Mouse (Mus musculus) adrenal gland, postnatal 10 days (tissue): ENCODE results near the gene Csrnp1. TPM values are rescaled to one million over a fixed set of nuclear protein-coding genes. Genes with fewer than 3 reads are reported as not detected.
"Not testable (repeated sequence)": the region's sequence is repeated elsewhere in the genome, so short reads cannot be mapped to it uniquely, and the experiment has no call there.

Experiments
- DNase-seq: peaks from one replicate; pipeline ENCODE4 v3.0.0; 2021; ENCODE audit warnings: mixed read lengths
- long read RNA-seq, 2 experiments: library from polyadenylated mRNA; stranded (forward); transcript quantifications; one replicate each; pipeline ENCODE4 v2.0.0; 2021
- total RNA-seq, 2 experiments: library from RNA; stranded (reverse); gene quantifications; 2 replicates each; pipeline ENCODE4 v1.2.3; 2021

The Csrnp1 gene
- total RNA-seq, result 10 to 100 TPM; 11.9 to 24.0 TPM
- long read RNA-seq, experiment 1, partial matches to known transcripts, result 7 of 14 reads
- long read RNA-seq, experiment 1, other reads (novel, unspliced or antisense), result 7 of 14 reads
- long read RNA-seq, experiment 2, result 0 reads

DNA sequence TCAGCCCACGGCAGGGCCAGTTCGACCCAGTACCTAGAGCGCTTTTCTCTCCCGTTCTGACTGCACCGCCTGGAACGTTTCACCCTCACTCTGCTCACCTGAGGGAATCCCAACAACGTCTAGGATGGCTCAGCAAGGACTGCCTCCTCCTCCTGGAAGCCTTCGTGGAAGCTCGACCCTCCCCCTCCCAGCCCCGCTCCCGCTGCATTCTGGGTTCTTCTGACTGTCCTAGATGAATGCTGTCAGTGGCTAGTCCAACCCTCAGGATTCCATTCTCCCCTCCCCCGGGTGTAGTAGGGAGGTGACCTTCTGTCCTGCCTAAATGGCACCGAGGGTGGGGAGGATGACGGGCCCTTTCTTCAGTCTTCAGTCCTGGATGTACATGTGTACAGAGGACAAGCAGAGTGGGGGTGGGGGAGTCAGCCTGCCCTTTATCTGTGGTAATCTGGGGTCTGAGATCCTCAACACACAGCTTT, at the start of gene Csrnp1:
Gene Csrnp1 (minus strand): TSS at position 123 of the 476 bp plus-strand sequence.
- peak; percentile 54 for DNase-seq

DNA sequence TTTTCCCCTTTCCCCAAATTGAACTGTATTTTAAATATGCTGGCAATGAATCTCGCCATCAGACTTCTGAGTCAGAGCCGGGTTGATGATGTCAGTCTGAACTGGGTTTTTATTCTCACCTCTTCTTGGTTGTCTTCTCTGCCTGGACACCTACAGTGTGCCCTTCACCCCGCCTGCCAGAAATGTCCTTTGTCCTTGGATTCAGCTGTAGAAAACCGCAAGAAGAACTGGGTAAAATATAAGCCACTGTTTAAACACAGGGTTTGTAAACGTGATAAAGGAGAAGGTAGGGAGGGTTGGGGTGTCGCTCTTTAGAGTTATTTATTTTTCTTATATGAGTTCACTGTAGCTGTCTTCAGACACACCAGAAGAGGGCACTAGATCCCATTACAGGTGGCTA, 48.3 kb upstream of the Csrnp1 start:
- no peak for DNase-seq

DNA sequence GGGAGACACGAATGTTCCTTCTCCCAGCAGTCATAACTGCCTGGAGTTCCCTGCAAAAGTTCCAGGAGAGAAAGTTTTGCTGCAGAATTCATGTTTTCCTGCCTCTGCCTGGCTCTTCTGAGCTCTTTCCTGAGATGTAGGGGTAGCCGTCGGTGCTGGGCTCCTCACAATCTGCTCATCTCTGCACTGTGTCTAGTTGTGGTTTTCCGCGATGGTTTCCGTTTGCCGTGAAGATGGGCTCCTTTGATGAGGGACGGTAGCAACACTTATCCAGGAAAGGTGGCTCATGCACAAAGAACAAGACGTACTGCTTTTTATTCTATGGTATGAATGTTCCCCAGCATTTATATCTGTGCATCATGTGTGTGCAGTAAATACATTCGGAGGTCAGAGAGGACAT, 46.0 kb upstream of the Csrnp1 start:
- DNase-seq, result no peak

DNA sequence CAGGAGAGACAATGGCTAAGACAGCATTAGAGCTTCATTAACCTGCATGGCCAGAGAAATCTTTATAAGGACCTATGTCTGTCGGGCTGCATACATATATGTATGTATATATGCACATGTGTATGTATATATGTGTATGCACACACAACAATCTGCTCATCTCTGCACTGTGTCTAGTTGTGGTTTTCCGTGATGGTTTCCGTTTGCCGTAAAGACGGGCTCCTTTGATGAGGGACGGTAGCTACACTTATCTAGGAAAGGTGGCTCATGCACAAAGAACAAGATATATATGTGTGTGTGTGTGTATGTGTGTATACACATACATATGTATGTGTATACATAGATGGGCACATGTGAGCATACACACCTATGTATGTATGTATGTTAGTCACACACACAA, 45.4 kb upstream of the Csrnp1 start:
- DNase-seq, result no peak

DNA sequence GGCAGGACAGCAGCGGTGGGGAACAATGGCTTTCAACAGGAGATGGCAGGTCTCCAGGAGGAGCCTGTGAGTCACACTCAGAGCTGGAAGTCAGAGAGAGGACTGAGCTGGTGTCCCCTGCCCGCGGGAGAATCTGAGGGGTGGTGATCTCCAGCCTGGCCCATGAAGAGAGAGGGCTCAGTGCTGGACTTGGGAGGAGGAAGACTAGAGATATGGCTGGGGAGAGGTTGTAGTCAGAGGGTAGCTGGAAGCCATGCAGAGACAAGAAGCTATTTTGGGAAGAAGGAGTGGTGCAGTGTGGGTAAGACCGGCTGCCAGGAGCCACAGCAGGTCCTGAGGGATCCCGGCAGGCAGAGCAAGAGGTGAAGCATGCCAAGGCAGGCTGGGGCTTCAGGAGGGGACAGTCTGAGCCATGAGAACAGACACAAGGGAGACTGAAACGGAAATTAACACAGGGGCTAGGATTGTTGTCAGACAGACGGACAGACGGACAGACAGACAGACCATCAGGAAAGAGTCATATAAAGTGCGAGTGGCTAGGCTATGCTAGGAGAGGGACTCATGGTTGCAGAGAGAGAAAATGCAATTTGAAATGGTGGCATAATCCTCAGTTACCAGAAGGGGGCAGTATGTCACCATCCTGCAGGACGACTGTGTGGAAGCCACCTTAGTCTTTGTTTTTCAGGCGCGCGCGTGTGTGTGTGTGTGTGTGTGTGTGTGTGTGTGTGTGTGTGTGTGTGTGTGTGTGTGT, 43.1 kb upstream of the Csrnp1 start:
- peak; percentile 78 for DNase-seq

DNA sequence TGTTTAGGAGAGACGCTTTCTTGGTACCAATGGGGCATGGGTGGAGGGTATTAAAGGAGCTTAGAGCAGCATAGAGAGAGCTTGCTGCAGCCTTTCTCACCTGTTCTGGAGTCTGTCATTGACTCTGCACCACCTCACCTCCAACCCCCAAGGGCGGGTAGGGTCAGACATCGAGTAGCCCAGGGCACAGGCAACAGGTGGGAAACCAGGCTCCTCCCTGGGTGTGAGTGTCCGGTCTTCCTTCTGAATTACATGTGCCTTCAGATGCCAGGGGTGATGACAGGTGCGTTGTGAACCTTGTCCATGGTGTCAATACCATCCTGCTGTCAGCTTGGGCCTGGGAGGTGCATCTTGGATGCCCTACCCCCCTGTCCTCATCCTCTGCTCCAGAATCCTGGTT, 40.2 kb upstream of the Csrnp1 start:
- no peak for DNase-seq

DNA sequence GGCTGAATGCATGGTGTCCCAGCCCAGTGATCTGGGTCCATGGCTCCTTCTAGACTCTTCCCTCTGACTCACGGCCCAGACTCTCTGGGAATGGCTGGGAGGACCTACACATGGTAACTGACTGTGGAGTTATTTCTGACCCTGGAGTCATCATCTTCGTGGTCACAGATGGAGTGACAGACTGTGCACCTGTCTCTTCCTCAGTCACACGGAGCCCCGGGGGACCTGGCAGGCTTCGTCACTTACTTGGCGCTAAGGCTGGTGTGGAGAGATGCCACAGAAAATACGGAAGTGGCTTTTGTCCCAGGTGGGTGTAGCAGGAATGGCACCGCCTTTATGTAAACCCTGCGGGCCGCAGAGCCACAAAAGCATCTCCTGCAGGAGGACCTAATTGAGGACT, 39.7 kb upstream of the Csrnp1 start:
- no peak for DNase-seq

DNA sequence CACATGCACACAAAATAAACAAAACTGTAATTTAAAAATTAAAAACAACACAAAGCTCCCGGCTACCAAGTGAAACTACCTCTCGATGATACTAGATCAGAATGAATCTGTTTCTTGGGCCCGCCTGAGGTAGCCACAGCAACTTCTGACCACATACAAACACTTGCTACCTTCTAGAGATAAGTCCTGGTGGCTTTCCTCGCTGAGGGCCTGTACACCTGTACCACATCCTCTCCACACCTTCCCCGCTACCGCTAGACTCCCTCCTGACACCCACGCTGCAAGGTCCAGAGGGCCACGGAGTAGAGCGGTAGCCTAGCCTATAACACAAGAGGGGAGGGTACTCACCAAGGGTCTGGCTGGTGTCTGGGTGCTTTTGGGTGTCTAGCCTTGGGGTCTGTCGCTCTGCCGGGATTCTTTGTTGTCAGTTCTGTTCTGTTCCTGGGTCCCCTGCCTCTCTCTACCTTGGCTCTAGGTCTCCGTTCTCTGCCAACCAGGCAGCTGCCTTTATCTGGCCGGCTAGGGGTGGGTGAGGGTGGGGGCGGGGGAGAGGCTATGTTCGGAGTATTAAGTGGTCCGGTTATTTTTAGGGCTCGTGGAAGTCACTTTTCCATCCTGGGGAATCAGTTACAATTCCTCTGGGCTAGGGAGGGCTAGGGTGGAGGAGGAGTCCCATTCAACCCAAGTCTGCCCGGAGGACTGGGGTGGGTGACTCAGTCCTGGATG, 38.8 kb upstream of the Csrnp1 start, which contains the start of gene Xirp1:
Gene Xirp1 (minus strand): TSS at position 513 of the 726 bp plus-strand sequence.
- no peak for DNase-seq

DNA sequence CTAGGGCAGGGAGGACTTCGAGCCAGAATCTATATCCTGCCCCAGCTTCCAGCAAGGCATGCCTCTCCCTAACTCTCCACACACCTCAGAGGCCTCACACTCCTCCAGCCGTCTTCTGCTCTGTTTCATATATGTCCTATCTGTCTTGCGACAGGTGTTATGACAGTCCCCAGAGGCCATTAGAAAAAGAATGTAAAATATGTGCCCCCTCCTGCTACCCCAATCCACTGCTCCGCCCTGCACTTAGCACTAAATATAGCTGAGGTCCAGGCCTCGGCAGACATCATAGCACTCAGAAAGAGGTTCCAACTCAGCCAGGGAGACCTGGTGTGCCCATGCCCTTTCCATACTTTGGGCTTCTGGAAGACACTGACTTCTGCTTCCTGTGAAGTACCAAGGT, 36.7 kb upstream of the Csrnp1 start:
- no peak for DNase-seq

DNA sequence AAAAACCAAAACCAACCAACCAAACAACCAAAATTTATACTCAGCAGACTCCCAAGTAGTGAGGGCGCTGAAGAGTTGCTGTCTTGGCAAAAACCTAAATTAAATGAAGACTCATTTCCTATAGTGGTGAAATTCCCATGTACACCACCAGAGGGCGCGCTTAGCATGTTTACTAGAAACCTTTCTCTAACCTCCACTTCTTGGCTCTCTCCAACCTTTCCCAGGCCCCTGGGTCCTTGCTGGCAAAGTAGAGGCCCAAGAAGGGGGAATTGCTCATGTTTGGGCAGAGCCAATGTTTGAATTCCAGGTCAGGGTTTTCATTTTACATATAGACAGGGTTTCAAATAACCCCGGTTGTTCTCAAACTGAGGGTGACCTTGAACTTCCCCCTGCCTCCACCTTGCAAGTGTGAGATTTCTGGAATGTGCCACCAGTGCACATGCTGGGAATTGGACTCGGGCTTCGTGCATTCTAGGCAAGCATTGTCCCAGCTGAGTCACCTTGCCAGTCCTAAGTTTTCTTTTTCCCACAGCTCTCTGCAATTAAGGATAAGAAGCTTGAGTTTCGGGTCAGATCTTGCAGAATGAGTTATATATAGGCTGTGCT, 35.9 kb upstream of the Csrnp1 start:
- DNase-seq, result peak; percentile 87

DNA sequence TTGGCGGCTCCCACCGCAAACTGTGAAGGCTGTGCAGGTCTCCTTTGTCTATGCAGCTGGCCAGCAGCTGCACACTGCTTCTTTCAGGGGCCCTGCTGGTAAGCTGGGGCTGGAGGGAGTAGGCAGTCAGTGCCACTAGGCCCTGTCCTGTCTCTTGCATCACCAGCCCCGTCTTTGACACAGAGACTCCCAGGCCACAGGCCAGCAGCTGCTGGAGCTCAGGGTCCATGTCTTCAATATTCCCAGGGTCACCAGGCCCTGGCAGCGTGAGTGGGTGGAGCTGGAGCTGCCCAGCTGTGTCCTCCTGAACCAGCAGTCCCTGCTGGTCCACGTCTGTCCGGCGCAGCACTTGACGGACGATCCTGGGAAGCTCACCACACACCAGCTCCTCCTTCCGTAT, 32.5 kb upstream of the Csrnp1 start:
- DNase-seq, result peak; percentile 57

DNA sequence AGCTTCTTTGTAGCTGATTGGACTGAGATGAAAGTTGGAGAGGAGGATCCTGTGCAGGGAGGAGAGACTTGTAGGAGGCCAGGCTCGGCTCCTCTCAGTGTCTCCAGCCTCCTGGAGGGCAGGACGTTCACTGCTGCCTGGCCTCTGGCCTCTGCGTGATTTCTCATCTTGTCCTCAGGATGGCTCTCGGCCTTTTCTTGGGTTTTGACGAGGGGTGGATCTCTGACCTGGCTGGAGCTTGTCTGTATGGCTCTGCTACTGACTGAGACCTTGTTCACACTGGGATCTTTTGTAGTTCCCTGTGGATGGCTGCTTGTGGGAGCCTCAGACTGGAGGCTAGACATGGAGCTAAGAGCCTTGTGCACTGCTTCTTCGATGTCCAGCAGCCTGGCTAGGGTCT, 30.4 kb upstream of the Csrnp1 start:
- no peak for DNase-seq

DNA sequence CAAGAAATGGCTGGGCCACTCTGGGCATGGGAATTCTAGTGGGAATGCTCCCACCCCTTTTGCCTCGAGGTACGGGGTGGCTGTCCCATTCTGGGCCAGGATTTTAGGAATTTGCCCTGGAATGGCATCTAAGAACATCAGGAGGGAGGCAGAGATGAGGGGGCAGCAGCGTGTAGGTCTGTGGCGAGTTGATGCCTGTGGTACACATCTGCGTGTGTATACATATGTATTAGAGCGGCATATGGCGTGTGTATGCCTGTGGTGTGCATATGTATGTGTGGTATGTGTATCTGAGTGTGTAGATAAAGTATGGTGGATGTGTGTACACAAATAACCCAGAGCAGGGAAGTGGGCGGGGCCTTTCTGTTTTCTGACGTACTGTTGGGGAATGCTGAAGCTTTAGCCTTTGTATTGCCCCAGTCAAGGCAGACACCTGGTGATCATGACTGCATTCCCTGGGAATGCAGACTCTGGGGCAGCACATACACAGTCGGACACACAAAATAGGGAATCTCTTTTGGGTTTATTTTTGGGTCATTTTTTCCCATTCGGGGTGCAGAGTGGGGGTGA, 28.9 kb upstream of the Csrnp1 start:
- DNase-seq, result no peak

DNA sequence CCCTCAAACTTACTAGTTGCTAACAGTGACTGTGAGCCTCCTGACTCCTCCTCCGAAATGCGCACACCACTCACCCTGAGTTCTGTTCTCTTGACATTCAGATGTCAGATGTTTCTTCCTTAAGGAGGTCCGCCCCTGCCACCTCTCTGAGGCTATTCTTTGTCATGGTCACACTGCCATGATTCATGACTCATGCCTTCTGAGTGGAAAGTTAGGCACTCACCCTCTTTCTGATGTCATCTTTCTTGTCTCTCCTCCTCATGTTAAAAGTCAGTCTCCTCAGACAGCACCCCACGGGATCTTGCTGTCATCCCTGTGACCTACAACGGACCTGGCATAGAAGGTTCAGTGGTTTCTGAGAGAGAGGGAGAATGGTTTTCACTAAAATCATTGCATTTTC, 28.3 kb upstream of the Csrnp1 start:
- DNase-seq, result peak; percentile 49

DNA sequence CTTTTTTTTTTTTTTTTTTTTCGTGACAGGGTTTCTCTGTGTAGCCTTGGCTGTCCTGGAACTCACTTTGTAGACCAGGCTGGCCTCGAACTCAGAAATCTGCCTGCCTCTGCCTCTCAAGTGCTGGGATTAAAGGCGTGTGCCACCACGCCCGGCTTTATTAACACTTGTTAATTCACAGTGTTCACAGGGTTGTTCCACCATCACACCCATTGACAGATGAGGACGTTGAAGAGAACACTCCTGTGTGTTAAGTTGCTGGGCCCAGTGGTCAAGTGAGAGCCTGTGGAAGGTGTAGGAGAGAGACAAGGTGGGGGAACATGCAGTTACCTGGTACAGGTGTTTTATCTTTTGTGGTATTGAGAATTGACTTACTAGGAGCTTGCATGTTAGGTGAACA, 27.7 kb upstream of the Csrnp1 start:
- DNase-seq, result not testable (repeated sequence)

DNA sequence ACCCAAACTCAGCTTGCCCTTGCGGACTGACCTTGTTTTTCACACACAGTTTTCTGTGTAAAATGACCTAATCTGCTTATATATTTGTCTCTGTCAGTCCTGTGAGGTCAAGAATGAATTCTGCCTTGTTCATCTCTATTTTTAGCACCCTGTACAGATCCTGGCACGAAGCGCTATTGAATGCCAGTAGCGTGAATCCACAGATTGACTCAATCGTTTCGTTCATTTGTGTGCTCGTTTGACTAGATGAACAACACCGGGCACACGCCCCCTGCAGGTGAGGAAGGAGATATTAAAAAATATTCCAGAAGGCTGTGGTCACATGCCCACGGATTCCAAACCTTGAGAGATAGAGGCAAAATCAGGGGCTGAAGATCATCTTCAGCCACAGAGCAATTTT, 27.1 kb upstream of the Csrnp1 start:
- peak; percentile 81 for DNase-seq

DNA sequence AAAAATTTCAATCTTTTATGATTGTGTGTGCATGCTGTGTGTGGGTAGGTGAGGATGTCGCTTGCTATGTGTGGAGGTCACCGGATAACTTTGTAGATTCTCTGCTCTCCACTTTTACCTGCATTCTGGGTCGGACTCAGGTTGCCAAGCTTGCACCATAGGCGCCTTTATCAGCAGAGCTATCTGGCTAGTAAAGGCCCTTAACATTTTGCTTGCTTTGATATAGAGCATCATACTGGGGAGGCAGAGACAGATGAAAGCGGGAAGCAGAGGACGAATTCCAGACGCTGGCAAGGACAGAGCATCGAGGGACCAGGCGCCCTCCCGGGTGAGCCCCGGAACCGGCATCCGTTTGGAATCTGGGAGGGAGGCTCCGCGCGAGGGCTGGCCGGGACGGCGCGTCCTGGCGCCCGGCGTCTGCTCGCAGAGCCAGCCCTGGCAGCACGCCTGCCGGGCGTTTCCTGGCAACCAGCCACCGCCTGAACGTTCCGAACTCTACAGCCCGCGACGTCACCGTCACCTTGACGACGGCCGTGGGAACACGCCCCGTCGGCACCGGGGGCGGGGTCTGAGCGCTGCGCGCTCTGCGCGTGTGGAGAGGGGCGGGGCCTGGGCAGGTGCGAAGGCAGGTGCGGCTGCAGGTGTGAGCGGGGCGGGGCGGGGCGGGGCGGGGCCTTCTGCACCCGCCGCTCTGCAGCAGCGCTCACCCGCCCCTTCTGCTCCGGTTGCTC, 26.5 kb upstream of the Csrnp1 start:
- peak; percentile 100 for DNase-seq

DNA sequence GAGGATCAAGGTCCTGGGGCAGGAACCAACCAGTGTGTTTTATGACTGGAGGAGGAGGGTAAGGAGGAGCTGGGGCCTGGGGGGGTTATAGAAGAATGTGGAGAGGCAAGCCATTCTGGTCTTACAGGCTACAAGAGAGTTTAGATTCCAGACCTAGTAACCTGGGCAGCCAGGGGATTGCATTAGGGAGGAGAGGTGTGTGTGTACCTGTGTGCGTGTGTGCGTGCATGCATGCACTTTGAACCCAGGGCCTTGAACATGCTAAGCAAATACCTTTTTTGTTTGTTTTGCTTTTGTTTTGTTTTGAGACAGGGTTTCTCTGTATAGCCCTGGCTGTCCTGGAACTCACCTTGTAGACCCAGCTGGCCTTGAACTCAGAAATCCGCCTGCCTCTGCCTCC, 25.4 kb upstream of the Csrnp1 start:
- DNase-seq, result no peak

DNA sequence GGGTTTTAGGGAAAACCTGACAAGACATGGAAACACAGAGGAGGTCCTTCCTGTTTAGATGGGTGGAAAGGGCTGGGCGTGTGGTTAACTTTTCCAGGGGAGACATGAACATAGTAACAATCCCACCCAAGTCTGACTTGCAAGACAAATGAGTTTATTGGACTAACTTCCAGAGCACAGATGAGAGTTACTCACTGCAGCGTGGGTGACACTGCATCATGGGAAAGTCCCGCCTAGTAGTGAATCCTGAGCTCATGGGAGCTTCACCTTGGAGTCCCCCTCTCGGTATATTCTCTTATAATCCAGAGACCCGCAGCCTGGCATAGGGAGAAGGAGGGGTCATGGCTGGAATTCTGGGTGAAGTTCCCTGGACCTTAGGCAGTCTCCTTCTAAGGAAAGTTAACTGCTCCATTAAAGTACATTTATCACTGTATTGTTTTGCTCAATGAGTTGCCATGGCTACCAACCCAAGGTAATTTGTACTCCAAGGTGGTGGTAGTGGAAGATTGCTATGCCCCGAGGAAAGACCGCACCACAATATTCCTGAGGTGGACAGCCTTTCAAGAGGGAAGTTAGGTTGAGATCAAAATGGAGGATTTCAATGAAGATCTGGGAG, 24.9 kb upstream of the Csrnp1 start:
- no peak for DNase-seq

DNA sequence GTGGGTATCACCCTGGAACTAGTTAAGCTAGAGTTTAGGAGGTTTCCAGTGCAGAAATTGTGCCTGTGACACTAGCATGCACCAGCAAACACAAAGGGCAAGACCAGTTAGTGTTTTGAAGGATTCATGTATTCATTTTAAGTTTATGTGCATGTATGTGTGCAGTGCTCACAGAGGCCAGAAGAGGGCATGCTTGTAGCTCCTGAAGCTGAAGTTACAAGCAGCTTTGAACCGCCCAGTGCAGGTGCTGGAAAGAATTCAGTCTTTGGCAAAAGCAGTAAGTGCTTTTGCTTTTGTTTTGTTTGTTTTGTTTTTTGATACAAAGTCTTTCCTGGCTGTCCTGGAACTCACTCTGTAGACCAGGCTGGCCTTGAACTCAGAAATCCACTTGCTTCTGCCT, 23.4 kb upstream of the Csrnp1 start:
- no peak for DNase-seq

DNA sequence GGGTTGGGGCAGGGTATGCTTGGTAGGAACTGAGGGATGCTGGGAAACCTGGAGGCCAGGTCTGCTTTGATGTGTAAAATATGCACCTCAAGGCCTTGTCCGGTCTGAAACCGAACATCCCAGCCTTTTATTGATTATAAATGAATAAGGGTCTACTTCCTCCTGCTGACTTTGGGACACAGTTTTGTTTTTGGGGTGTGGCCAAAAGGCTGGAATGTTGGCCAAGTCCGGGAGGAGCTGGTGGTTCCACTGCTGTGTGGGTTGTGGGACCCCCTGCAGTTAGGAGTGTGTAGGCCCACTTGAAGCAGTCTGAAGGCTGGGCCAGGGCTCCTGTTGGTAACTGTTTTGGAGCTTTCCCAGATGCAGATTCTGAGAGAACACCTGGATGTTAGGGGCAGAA, 21.5 kb upstream of the Csrnp1 start:
- no peak for DNase-seq

DNA sequence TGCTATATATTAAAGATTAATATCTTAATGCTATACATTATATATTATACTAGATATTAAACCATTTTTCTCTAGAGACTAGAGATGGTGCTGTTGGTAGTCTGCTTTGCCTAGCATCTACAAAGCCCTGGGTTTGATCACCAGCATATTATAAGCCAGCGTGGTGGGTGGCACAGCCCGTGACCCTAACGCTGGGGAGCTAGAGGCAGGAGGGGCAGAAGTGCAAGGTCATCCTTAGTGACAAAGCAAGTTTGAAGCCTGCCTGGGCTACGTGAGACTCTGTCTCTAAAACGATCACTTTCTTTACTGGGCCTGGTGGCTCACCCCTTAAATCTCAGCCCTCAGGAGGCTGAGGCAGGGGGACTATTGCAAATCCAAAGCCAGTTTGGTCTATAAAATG, 18.4 kb upstream of the Csrnp1 start:
- DNase-seq, result peak; percentile 1
